Mouse (Mus musculus) 416B (cell line): ENCODE measurements around the gene Asxl1.

Experiments
- DNase-seq: peaks from one replicate; pipeline ENCODE4 v3.0.0; 2011; ENCODE audit warnings: low read depth

The Asxl1 gene

GRCm38 (mm10) chr2:153412563-153412962 lies 66.9 kb downstream of the Asxl1 start:
- DNase-seq: no peak

- DNase-seq: peak; percentile 58
These were observed 69.0 kb downstream of the Asxl1 start for GRCm38 (mm10) chr2:153414607-153415006.

GRCm38 (mm10) chr2:153417841-153418240 lies 72.2 kb downstream of the Asxl1 start:
- no peak for DNase-seq

- no peak for DNase-seq
These were observed 72.8 kb downstream of the Asxl1 start for GRCm38 (mm10) chr2:153418381-153418780.

GRCm38 (mm10) chr2:153421233-153421632 lies 75.6 kb downstream of the Asxl1 start:
- no peak for DNase-seq

GRCm38 (mm10) chr2:153422051-153422450 lies 76.4 kb downstream of the Asxl1 start:
- DNase-seq: no peak

- DNase-seq: no peak
These were observed 77.5 kb downstream of the Asxl1 start for GRCm38 (mm10) chr2:153423113-153423512.

- no peak for DNase-seq
These were observed 78.9 kb downstream of the Asxl1 start for GRCm38 (mm10) chr2:153424557-153424956.

- no peak for DNase-seq
These were observed 79.7 kb downstream of the Asxl1 start for GRCm38 (mm10) chr2:153425124-153425844.

- DNase-seq: no peak
These were observed 80.5 kb downstream of the Asxl1 start for GRCm38 (mm10) chr2:153425998-153426670.

GRCm38 (mm10) chr2:153426931-153427330 lies 81.3 kb downstream of the Asxl1 start:
- DNase-seq: no peak

- no peak for DNase-seq
These were observed 82.9 kb downstream of the Asxl1 start for GRCm38 (mm10) chr2:153428485-153428884.

- no peak for DNase-seq
These were observed 84.9 kb downstream of the Asxl1 start for GRCm38 (mm10) chr2:153430571-153430970.

GRCm38 (mm10) chr2:153432492-153432891 lies 86.9 kb downstream of the Asxl1 start:
- no peak for DNase-seq

- no peak for DNase-seq
These were observed 88.2 kb downstream of the Asxl1 start for GRCm38 (mm10) chr2:153433859-153434258.

GRCm38 (mm10) chr2:153434880-153435831 lies 89.5 kb downstream of the Asxl1 start:
- DNase-seq: no peak

- DNase-seq: no peak
These were observed 91.1 kb downstream of the Asxl1 start for GRCm38 (mm10) chr2:153436641-153437305.

GRCm38 (mm10) chr2:153437306-153437659 lies 91.7 kb downstream of the Asxl1 start:
- DNase-seq: no peak

- DNase-seq: peak; percentile 32
These were observed 95.1 kb downstream of the Asxl1 start for GRCm38 (mm10) chr2:153440755-153441154.

- DNase-seq: no peak
These were observed 95.6 kb downstream of the Asxl1 start for GRCm38 (mm10) chr2:153441228-153441627.

GRCm38 (mm10) chr2:153442720-153443119 lies 97.1 kb downstream of the Asxl1 start:
- DNase-seq: no peak
